Mouse (Mus musculus) stomach, embryonic 16.5 days (tissue): ENCODE results near the gene Eme2. TPM values are rescaled to one million over a fixed set of nuclear protein-coding genes. Genes with fewer than 3 reads are reported as not detected.
A peak's percentile ranks its signal among the peaks of the same experiment; 100 is the strongest.

Source experiments
- ATAC-seq: fragments of 200-750 bp; cut with Nextera tagmentation; 2 replicates; pipeline ENCODE4 v1.8.0; 2017; ENCODE audit warnings: moderate number of reproducible peaks, moderate TSS enrichment; ENCODE audit not compliant: insufficient read depth, low FRiP score
- H3K27ac ChIP-seq: fragments of 300-500 bp; sonication (generic); 2 replicates; pipeline ENCODE4 v1.5.1; 2014; ENCODE audit warnings: low read length
- H3K27me3 ChIP-seq: fragments of 300-500 bp; sonication (generic); 2 replicates; pipeline ENCODE4 v1.6.1; 2014; ENCODE audit warnings: low read length, control low read depth, mixed read lengths; ENCODE audit not compliant: control insufficient read depth, insufficient read depth
- H3K36me3 ChIP-seq: fragments of 300-500 bp; sonication (generic); 2 replicates; pipeline ENCODE4 v1.6.1; 2014; ENCODE audit warnings: low read length; ENCODE audit not compliant: control insufficient read depth, insufficient read depth
- H3K4me1 ChIP-seq: fragments of 300-500 bp; sonication (generic); 2 replicates; pipeline ENCODE4 v1.6.1; 2014; ENCODE audit warnings: low read length, control low read depth, mixed read lengths; ENCODE audit not compliant: control insufficient read depth, insufficient read depth
- H3K4me2 ChIP-seq: fragments of 300-500 bp; sonication (generic); 2 replicates; pipeline ENCODE4 v1.6.1; 2014; ENCODE audit warnings: low read depth, low read length, mixed read lengths
- H3K4me3 ChIP-seq: fragments of 300-500 bp; sonication (generic); replicated peaks from 2 replicates; pipeline ENCODE4 v1.5.1; 2014; ENCODE audit warnings: mild to moderate bottlenecking, low read length
- H3K9ac ChIP-seq: fragments of 300-500 bp; sonication (generic); 2 replicates; pipeline ENCODE4 v1.6.1; 2014; ENCODE audit warnings: low read length
- H3K9me3 ChIP-seq: fragments of 300-500 bp; sonication (generic); replicated peaks from 2 replicates; pipeline ENCODE4 v1.6.1; 2016; ENCODE audit warnings: low read length, control low read depth; ENCODE audit not compliant: control insufficient read depth
- WGBS: fragments of 180-500 bp; shearing (Covaris S2); extraction: QIAGEN DNeasy Blood & Tissue Kit; methylation state at CpG from one replicate; pipeline ENCODE4 v1.1.7; 2014; 5-methylcytosine and 5-hydroxymethylcytosine counted together
- polyA plus RNA-seq: library from polyadenylated mRNA; unstranded; fragments of >200 nt; fragmentation: Nextera tagmentation; extraction: Ambion mirVana; gene quantifications from 2 replicates; pipeline ENCODE4 v1.2.1, GENCODE M21; 2015

The Eme2 gene
- polyA plus RNA-seq, 1 experiment from 2014 or later = 32.3 TPM

DNA sequence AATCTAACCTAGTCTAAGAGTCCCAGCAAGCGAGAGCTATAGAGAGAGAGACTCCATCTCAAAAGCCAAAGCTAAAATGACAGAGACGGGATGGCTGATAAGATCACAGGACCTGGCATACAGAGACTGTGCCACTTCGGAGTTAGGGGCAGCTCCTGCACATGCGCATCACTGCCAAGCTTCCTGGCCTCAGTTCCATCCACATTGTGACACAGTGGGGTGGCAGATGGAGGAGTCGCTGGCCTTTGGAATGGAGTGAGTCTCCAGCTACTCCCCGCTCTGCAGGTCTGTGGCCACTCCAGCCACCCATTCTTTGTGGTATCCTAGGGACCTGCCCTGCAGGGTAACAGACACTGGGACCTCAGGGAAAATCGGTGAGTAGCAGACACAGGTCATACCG lies 29.1 kb downstream of the Eme2 start, which contains the start of gene Igfals:
Igfals (plus strand) TSS at position 222 of the 400 bp plus-strand sequence.
- H3K27me3 ChIP-seq = no peaks in the 10 kb centered on the region
- peaks cover 7% of the 10 kb centered on the region; the same call in 1 of the 2 replicates for H3K36me3 ChIP-seq
- H3K27ac ChIP-seq = no peak within 1 kb of the TSS
- H3K9me3 ChIP-seq = no peaks in the 10 kb centered on the region
- ATAC-seq = no peak
- H3K4me2 ChIP-seq = no peak within 1 kb of the TSS
- H3K4me1 ChIP-seq = no peaks in the 10 kb centered on the region
- no peak within 1 kb of the TSS for H3K4me3 ChIP-seq
- 87% methylated on average over 8 of the region's 8 CpGs for WGBS
- no peak within 1 kb of the TSS for H3K9ac ChIP-seq

- ATAC-seq = no peak
- WGBS = 94% methylated on average over 3 of the region's 3 CpGs
- no peak overlapping the region for H3K4me2 ChIP-seq
- H3K27me3 ChIP-seq = no peaks in the 10 kb centered on the region
- H3K9me3 ChIP-seq = no peaks in the 10 kb centered on the region
- no peaks in the 10 kb centered on the region for H3K4me1 ChIP-seq
- no peak overlapping the region for H3K27ac ChIP-seq
- H3K9ac ChIP-seq = no peak overlapping the region
- H3K4me3 ChIP-seq = no peak overlapping the region
- H3K36me3 ChIP-seq = peaks cover 7% of the 10 kb centered on the region; the same call in 1 of the 2 replicates
Observed at GRCm38 (mm10) chr17:24861785-24862184, 33.1 kb downstream of the Eme2 start.

GRCm38 (mm10) chr17:24860076-24860475 lies 34.8 kb downstream of the Eme2 start:
- Histone ChIP-seq H3K9me3 (no peaks in the 10 kb centered on the region), H3K9ac (no peak overlapping the region), H3K4me1 (no peaks in the 10 kb centered on the region), H3K36me3 (peaks cover 7% of the 10 kb centered on the region; the same call in 1 of the 2 replicates), H3K27ac (no peak overlapping the region), H3K4me3 (no peak overlapping the region), H3K4me2 (no peak overlapping the region), H3K27me3 (no peaks in the 10 kb centered on the region)
- no peak for ATAC-seq
- 92% methylated on average over 8 of the region's 8 CpGs for WGBS

- H3K9me3 ChIP-seq = no peaks in the 10 kb centered on the region
- H3K27ac ChIP-seq = no peak overlapping the region
- no peak overlapping the region for H3K4me3 ChIP-seq
- no peak overlapping the region for H3K4me2 ChIP-seq
- H3K27me3 ChIP-seq = no peaks in the 10 kb centered on the region
- ATAC-seq = no peak
- 82% methylated on average over 6 of the region's 6 CpGs for WGBS
- peaks cover 7% of the 10 kb centered on the region; the same call in 1 of the 2 replicates for H3K36me3 ChIP-seq
- no peaks in the 10 kb centered on the region for H3K4me1 ChIP-seq
- H3K9ac ChIP-seq = no peak overlapping the region
Observed at GRCm38 (mm10) chr17:24858967-24859366, 35.9 kb downstream of the Eme2 start.

- 82% methylated on average over 8 of the region's 8 CpGs for WGBS
- no peak overlapping the region for H3K27ac ChIP-seq
- no peaks in the 10 kb centered on the region for H3K4me1 ChIP-seq
- peaks cover 7% of the 10 kb centered on the region; the same call in 1 of the 2 replicates for H3K36me3 ChIP-seq
- no peaks in the 10 kb centered on the region for H3K27me3 ChIP-seq
- H3K4me2 ChIP-seq = no peak overlapping the region
- H3K4me3 ChIP-seq = no peak overlapping the region
- no peak for ATAC-seq
- no peaks in the 10 kb centered on the region for H3K9me3 ChIP-seq
- H3K9ac ChIP-seq = no peak overlapping the region
Observed at GRCm38 (mm10) chr17:24857831-24858470, 36.9 kb downstream of the Eme2 start.

GRCm38 (mm10) chr17:24856589-24856988 lies 38.3 kb downstream of the Eme2 start:
- no peak overlapping the region for H3K4me3 ChIP-seq
- 89% methylated on average over 13 of the region's 13 CpGs for WGBS

GRCm38 (mm10) chr17:24855838-24856464 lies 38.9 kb downstream of the Eme2 start:
- Histone ChIP-seq H3K36me3 (0 out of 2 replicates have a peak, but pooled peaks cover under 1% of the 10 kb centered on the region), H3K27ac (no peak overlapping the region)
- no peak for ATAC-seq

More at GRCm38 (mm10) chr17:24856589-24856988, 38.3 kb downstream of the Eme2 start:
- H3K9ac ChIP-seq = no peak overlapping the region
- no peaks in the 10 kb centered on the region for H3K9me3 ChIP-seq
- no peak for ATAC-seq
- H3K4me2 ChIP-seq = no peak overlapping the region
- no peaks in the 10 kb centered on the region for H3K27me3 ChIP-seq
- peaks cover 5% of the 10 kb centered on the region; the same call in 1 of the 2 replicates for H3K36me3 ChIP-seq
- no peaks in the 10 kb centered on the region for H3K4me1 ChIP-seq
- no peak overlapping the region for H3K27ac ChIP-seq

GRCm38 (mm10) chr17:24851381-24852125 lies 43.3 kb downstream of the Eme2 start:
- Histone ChIP-seq H3K4me1 (peaks cover 18% of the 10 kb centered on the region), H3K4me3 (peak overlapping the region; percentile 95), H3K9me3 (no peaks in the 10 kb centered on the region), H3K9ac (peak overlapping the region; percentile 82; the same call in 1 of the 2 replicates), H3K27ac (no peak overlapping the region), H3K27me3 (no peaks in the 10 kb centered on the region), H3K4me2 (peak overlapping the region; percentile 83), H3K36me3 (no peaks in the 10 kb centered on the region)
- 78% methylated on average over 10 of the region's 10 CpGs for WGBS
- no peak for ATAC-seq

More at GRCm38 (mm10) chr17:24855838-24856464, 38.9 kb downstream of the Eme2 start:
- H3K4me2 ChIP-seq = no peak overlapping the region
- no peaks in the 10 kb centered on the region for H3K27me3 ChIP-seq
- WGBS = 79% methylated on average over 3 of the region's 3 CpGs
- peaks cover 6% of the 10 kb centered on the region for H3K4me1 ChIP-seq
- no peak overlapping the region for H3K4me3 ChIP-seq
- no peaks in the 10 kb centered on the region for H3K9me3 ChIP-seq
- no peak overlapping the region for H3K9ac ChIP-seq

DNA sequence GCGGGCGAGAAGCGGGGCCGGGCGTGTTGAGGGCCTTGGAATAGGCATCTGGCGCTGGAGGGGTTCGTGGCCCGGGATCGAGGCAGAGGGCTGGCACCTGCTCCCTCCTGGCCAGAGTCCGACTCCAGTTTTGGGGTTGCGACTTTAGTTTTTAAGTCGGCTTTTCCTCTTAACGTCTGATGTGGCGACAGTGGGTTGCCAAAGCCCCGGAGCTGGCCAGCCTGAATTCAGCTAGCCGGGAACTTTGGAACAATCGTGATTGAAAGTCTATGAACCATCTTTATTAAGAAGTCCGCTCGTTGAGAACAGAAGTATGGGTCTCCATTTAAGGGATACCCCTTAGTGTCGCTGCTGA lies 44.1 kb downstream of the Eme2 start:
- Histone ChIP-seq H3K27ac (peak overlapping the region; percentile 33; the same call in 1 of the 2 replicates), H3K4me3 (peak overlapping the region; percentile 95), H3K9ac (peak overlapping the region; percentile 82), H3K4me1 (peaks cover 18% of the 10 kb centered on the region), H3K4me2 (peak overlapping the region; percentile 83), H3K9me3 (no peaks in the 10 kb centered on the region), H3K27me3 (no peaks in the 10 kb centered on the region), H3K36me3 (no peaks in the 10 kb centered on the region)
- no peak for ATAC-seq
- 1% methylated on average over 20 of the region's 20 CpGs for WGBS
